Mouse (Mus musculus): ENCODE measurements at regions not wholly inside any gene's neighbourhood (a gene's known extent, or its start where the extent isn't known, plus 50 kb on each side); places are given as distances from the start of the nearest gene placed in this dataset.
"Not testable (repeated sequence)": the region's sequence is repeated elsewhere in the genome, so short reads cannot be mapped to it uniquely, and the experiment has no call there.

GRCm38 (mm10) chr4:23193384-23194135 is 705.4 kb upstream of the Pou3f2 start:
- Histone ChIP-seq H3K27ac (ENCODE audit: low read depth, low read length) (no peak overlapping the region), H3K4me1 (ENCODE audit: control insufficient read depth, insufficient read depth, low read length) (no peaks in the 10 kb centered on the region), H3K36me3 (ENCODE audit: control insufficient read depth, insufficient read depth, low read length) (no peaks in the 10 kb centered on the region), H3K27me3 (ENCODE audit: control insufficient read depth, insufficient read depth, low read length) (no peaks in the 10 kb centered on the region), H3K9ac (replicated peaks; ENCODE audit: low read depth, low read length) (no peak overlapping the region), H3K4me3 (ENCODE audit: low read depth, low read length) (no peak overlapping the region), H3K4me2 (ENCODE audit: low read depth, low read length) (no peak overlapping the region), H3K9me3 (ENCODE audit: control insufficient read depth, low read length) (no peaks in the 10 kb centered on the region)
- 72% methylated on average over 6 of the region's 6 CpGs for WGBS
- ATAC-seq (ENCODE audit: low read depth) = no peak

GRCm38 (mm10) chr4:23173811-23174210 is 685.6 kb upstream of the Pou3f2 start:
- Histone ChIP-seq H3K9me3 (ENCODE audit: control insufficient read depth, low read length) (no peaks in the 10 kb centered on the region), H3K27ac (ENCODE audit: low read depth, low read length) (no peak overlapping the region), H3K4me3 (ENCODE audit: low read depth, low read length) (no peak overlapping the region), H3K36me3 (ENCODE audit: control insufficient read depth, insufficient read depth, low read length) (no peaks in the 10 kb centered on the region), H3K27me3 (ENCODE audit: control insufficient read depth, insufficient read depth, low read length) (no peaks in the 10 kb centered on the region), H3K9ac (replicated peaks; ENCODE audit: low read depth, low read length) (no peak overlapping the region), H3K4me2 (ENCODE audit: low read depth, low read length) (no peak overlapping the region), H3K4me1 (ENCODE audit: control insufficient read depth, insufficient read depth, low read length) (no peaks in the 10 kb centered on the region)
- 51% methylated on average over 1 of the region's 1 CpGs for WGBS
- no peak for ATAC-seq (ENCODE audit: low read depth)

GRCm38 (mm10) chr4:23173330-23173729 is 685.2 kb upstream of the Pou3f2 start:
- Histone ChIP-seq H3K4me1 (ENCODE audit: control insufficient read depth, insufficient read depth, low read length) (no peaks in the 10 kb centered on the region), H3K27ac (ENCODE audit: low read depth, low read length) (no peak overlapping the region), H3K4me2 (ENCODE audit: low read depth, low read length) (no peak overlapping the region), H3K9me3 (ENCODE audit: control insufficient read depth, low read length) (no peaks in the 10 kb centered on the region), H3K27me3 (ENCODE audit: control insufficient read depth, insufficient read depth, low read length) (no peaks in the 10 kb centered on the region), H3K9ac (replicated peaks; ENCODE audit: low read depth, low read length) (no peak overlapping the region), H3K36me3 (ENCODE audit: control insufficient read depth, insufficient read depth, low read length) (no peaks in the 10 kb centered on the region), H3K4me3 (ENCODE audit: low read depth, low read length) (no peak overlapping the region)
- WGBS = 47% methylated on average over 4 of the region's 4 CpGs
- no peak for ATAC-seq (ENCODE audit: low read depth)

- Histone ChIP-seq H3K4me3 (ENCODE audit: low read depth, low read length) (no peak overlapping the region), H3K27me3 (ENCODE audit: control insufficient read depth, insufficient read depth, low read length) (no peaks in the 10 kb centered on the region), H3K36me3 (ENCODE audit: control insufficient read depth, insufficient read depth, low read length) (no peaks in the 10 kb centered on the region), H3K9me3 (ENCODE audit: control insufficient read depth, low read length) (no peaks in the 10 kb centered on the region), H3K4me1 (ENCODE audit: control insufficient read depth, insufficient read depth, low read length) (no peaks in the 10 kb centered on the region), H3K9ac (replicated peaks; ENCODE audit: low read depth, low read length) (no peak overlapping the region), H3K27ac (ENCODE audit: low read depth, low read length) (no peak overlapping the region), H3K4me2 (ENCODE audit: low read depth, low read length) (no peak overlapping the region)
- 75% methylated on average over 3 of the region's 3 CpGs for WGBS
- ATAC-seq (ENCODE audit: low read depth) = no peak
Observed at GRCm38 (mm10) chr4:23148097-23148849, 660.1 kb upstream of the Pou3f2 start.

GRCm38 (mm10) chr4:23133386-23133785 is 645.2 kb upstream of the Pou3f2 start:
- Histone ChIP-seq H3K4me1 (ENCODE audit: control insufficient read depth, insufficient read depth, low read length) (no peaks in the 10 kb centered on the region), H3K9me3 (ENCODE audit: control insufficient read depth, low read length) (no peaks in the 10 kb centered on the region), H3K36me3 (ENCODE audit: control insufficient read depth, insufficient read depth, low read length) (no peaks in the 10 kb centered on the region), H3K27me3 (ENCODE audit: control insufficient read depth, insufficient read depth, low read length) (no peaks in the 10 kb centered on the region), H3K4me2 (ENCODE audit: low read depth, low read length) (no peak overlapping the region), H3K9ac (replicated peaks; ENCODE audit: low read depth, low read length) (no peak overlapping the region), H3K4me3 (ENCODE audit: low read depth, low read length) (no peak overlapping the region), H3K27ac (ENCODE audit: low read depth, low read length) (no peak overlapping the region)
- no peak for ATAC-seq (ENCODE audit: low read depth)
- WGBS = 23% methylated on average over 2 of the region's 2 CpGs

GRCm38 (mm10) chr4:23101452-23101851 is 613.3 kb upstream of the Pou3f2 start:
- H3K9ac ChIP-seq (replicated peaks; ENCODE audit: low read depth, low read length); H3K27ac ChIP-seq (ENCODE audit: low read depth, low read length); H3K36me3 ChIP-seq (ENCODE audit: control insufficient read depth, insufficient read depth, low read length); H3K4me1 ChIP-seq (ENCODE audit: control insufficient read depth, insufficient read depth, low read length); ATAC-seq (ENCODE audit: low read depth); H3K27me3 ChIP-seq (ENCODE audit: control insufficient read depth, insufficient read depth, low read length); H3K4me3 ChIP-seq (ENCODE audit: low read depth, low read length); H3K9me3 ChIP-seq (ENCODE audit: control insufficient read depth, low read length); H3K4me2 ChIP-seq (ENCODE audit: low read depth, low read length): not testable (repeated sequence)
- 95% methylated on average over 2 of the region's 2 CpGs for WGBS

GRCm38 (mm10) chr4:23079521-23079920 is 591.4 kb upstream of the Pou3f2 start:
- Histone ChIP-seq H3K27me3 (ENCODE audit: control insufficient read depth, insufficient read depth, low read length) (no peaks in the 10 kb centered on the region), H3K9ac (replicated peaks; ENCODE audit: low read depth, low read length) (no peak overlapping the region), H3K9me3 (ENCODE audit: control insufficient read depth, low read length) (no peaks in the 10 kb centered on the region), H3K4me3 (ENCODE audit: low read depth, low read length) (no peak overlapping the region), H3K4me2 (ENCODE audit: low read depth, low read length) (no peak overlapping the region), H3K4me1 (ENCODE audit: control insufficient read depth, insufficient read depth, low read length) (no peaks in the 10 kb centered on the region), H3K36me3 (ENCODE audit: control insufficient read depth, insufficient read depth, low read length) (no peaks in the 10 kb centered on the region), H3K27ac (ENCODE audit: low read depth, low read length) (no peak overlapping the region)
- 89% methylated on average over 5 of the region's 5 CpGs for WGBS
- ATAC-seq (ENCODE audit: low read depth) = no peak

GRCm38 (mm10) chr4:23077603-23078002 is 589.4 kb upstream of the Pou3f2 start:
- H3K9ac ChIP-seq (replicated peaks; ENCODE audit: low read depth, low read length) = no peak overlapping the region
- 73% methylated on average over 2 of the region's 2 CpGs for WGBS
- no peaks in the 10 kb centered on the region for H3K36me3 ChIP-seq (ENCODE audit: control insufficient read depth, insufficient read depth, low read length)
- ATAC-seq (ENCODE audit: low read depth) = no peak
- H3K4me3 ChIP-seq (ENCODE audit: low read depth, low read length) = no peak overlapping the region
- no peaks in the 10 kb centered on the region for H3K9me3 ChIP-seq (ENCODE audit: control insufficient read depth, low read length)
- no peaks in the 10 kb centered on the region for H3K4me1 ChIP-seq (ENCODE audit: control insufficient read depth, insufficient read depth, low read length)
- no peak overlapping the region for H3K4me2 ChIP-seq (ENCODE audit: low read depth, low read length)
- H3K27ac ChIP-seq (ENCODE audit: low read depth, low read length) = no peak overlapping the region
- H3K27me3 ChIP-seq (ENCODE audit: control insufficient read depth, insufficient read depth, low read length) = no peaks in the 10 kb centered on the region

- peak; percentile 76; the same call in 1 of the 2 replicates for ATAC-seq (ENCODE audit: low read depth)
- Histone ChIP-seq H3K9me3 (ENCODE audit: control insufficient read depth, low read length) (no peaks in the 10 kb centered on the region), H3K27me3 (ENCODE audit: control insufficient read depth, insufficient read depth, low read length) (no peaks in the 10 kb centered on the region), H3K9ac (replicated peaks; ENCODE audit: low read depth, low read length) (no peak overlapping the region), H3K27ac (ENCODE audit: low read depth, low read length) (no peak overlapping the region), H3K4me1 (ENCODE audit: control insufficient read depth, insufficient read depth, low read length) (peaks cover 3% of the 10 kb centered on the region; the same call in 1 of the 2 replicates), H3K4me2 (ENCODE audit: low read depth, low read length) (no peak overlapping the region; the same call in 1 of the 2 replicates), H3K36me3 (ENCODE audit: control insufficient read depth, insufficient read depth, low read length) (no peaks in the 10 kb centered on the region), H3K4me3 (ENCODE audit: low read depth, low read length) (no peak overlapping the region)
- WGBS = 48% methylated on average over 9 of the region's 9 CpGs
Observed at GRCm38 (mm10) chr4:23050701-23051317, 562.6 kb upstream of the Pou3f2 start.
